Mouse (Mus musculus): Measurements from ENCODE around the gene Pdia2. TPM values are rescaled to one million over a fixed set of nuclear protein-coding genes. Genes with fewer than 3 reads are reported as not detected.
A peak's percentile ranks its signal among the peaks of the same experiment; 100 is the strongest.

Pdia2 gene
- polyA plus RNA-seq (2015; fragmentation: Nextera tagmentation; extraction: Ambion mirVana) = 0.47 and 3.1 TPM in 2 replicates

DNA sequence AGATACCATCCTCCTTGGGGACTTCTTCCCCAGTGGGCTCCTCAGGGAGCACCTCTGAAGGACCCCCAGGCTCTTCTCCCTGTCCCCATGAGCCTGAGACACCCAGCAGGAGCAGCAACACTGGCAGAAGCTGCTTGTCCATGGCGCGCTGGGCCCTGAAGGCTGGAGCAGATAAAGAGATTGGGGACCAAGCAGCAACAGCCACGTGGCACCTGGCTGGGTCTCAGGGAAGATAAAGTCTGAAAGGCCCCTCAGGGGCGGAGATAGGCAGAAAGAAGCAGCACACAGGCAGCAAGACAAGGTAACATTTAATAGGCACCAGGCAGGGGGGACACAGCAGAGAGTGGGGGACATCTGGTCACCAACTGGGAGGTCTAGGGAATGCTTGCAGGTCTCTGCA lies at the start of gene Pdia2:
TSS of gene Pdia2 (minus strand) at position 196 of the 400 bp plus-strand sequence.
- Histone ChIP-seq H3K9ac (no peak within 1 kb of the TSS), H3K9me3 (no peaks in the 10 kb centered on the region), H3K27ac (replicated peaks) (no peak within 1 kb of the TSS), H3K27me3 (replicated peaks) (peaks cover 51% of the 10 kb centered on the region), H3K4me3 (no peak within 1 kb of the TSS), H3K4me2 (no peak within 1 kb of the TSS), H3K4me1 (peaks cover 26% of the 10 kb centered on the region), H3K36me3 (peaks cover 43% of the 10 kb centered on the region)
- 43% methylated on average over 4 of the region's 4 CpGs for WGBS
- no peak for ATAC-seq (ENCODE audit: extremely low read depth, insufficient number of reproducible peaks, low FRiP score, low TSS enrichment)

DNA sequence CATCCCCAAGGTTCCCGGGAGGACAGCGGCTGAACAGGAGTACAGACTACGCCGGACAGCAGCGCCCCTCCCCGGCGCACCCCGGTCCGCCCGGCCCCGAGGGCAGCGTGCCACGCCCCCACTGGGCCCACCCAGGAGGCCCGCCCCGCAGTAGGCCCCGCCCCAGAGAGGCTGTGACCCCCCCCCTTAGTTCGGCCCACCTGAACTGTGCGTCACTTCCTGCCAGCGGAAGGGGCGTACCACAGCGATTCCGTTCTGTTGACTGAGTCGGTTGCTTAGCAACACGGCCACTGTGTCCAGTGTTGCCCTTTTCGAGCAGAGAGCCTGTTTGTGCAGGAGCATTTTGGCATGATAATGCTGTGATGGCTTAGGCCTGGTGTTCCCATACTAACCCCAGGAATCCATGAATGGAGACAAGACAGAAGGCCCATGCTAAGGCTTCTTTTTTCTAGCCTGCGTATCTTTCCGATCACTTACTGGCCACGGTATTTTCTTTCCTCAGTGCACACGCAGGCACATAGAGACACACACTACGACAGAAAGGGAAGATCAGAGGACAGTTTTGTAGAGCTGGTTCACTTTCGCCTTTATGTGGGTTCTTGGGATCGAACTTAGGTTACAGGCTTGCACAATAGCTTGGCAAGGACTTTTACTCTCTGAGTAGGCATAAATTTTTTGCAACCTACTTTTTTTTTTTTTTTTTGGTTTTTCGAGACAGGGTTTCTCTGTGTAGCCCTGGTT lies 45.4 kb upstream of the Pdia2 start, which contains the start of gene Fam234a:
TSS of gene Fam234a (minus strand) at position 142 of the 741 bp plus-strand sequence.
- Histone ChIP-seq H3K27me3 (replicated peaks) (peaks cover 8% of the 10 kb centered on the region; the same call in 1 of the 2 replicates), H3K9ac (peak within 1 kb of the TSS; percentile 87), H3K27ac (replicated peaks) (peak within 1 kb of the TSS; percentile 87), H3K4me2 (peak within 1 kb of the TSS; percentile 89), H3K9me3 (no peaks in the 10 kb centered on the region), H3K36me3 (no peaks in the 10 kb centered on the region), H3K4me1 (peaks cover 31% of the 10 kb centered on the region), H3K4me3 (peak within 1 kb of the TSS; percentile 64)
- WGBS = 7% methylated on average over 33 of the region's 33 CpGs
- peak; percentile 96 for ATAC-seq (ENCODE audit: extremely low read depth, insufficient number of reproducible peaks, low FRiP score, low TSS enrichment)

DNA sequence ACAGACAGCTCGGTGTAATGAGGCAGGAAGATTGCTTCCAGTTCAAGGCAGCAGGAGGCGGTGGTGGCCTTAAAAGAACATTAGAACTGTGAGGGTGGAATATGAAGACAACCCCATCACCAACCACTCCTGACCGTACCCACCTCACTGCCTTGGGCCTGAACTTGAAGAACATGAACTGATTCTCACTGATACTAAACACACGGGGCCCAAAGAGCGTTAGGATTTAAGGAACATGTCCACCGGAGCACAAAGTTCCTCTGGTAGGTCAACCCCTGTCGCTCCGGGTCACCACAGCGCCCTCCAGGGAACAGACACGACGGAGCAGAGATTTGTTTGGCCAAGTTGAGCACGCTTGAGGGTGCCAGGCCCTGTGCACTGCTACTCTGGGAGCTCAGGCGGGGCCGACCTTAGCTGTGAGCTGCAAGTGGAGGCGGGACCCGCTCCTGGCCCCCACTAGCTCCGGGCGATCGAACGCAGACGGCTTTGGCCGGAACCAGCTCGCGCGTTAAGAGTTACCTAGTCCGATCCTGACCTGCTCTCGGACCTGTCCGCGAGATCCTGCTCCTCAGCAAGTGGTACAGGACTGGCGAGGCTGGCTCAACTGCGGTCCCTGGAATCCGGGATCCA lies 44.7 kb upstream of the Pdia2 start:
- no peaks in the 10 kb centered on the region for H3K36me3 ChIP-seq
- H3K9ac ChIP-seq = peak overlapping the region; percentile 87
- peak overlapping the region; percentile 89 for H3K4me2 ChIP-seq
- H3K4me1 ChIP-seq = peaks cover 31% of the 10 kb centered on the region
- ATAC-seq (ENCODE audit: extremely low read depth, insufficient number of reproducible peaks, low FRiP score, low TSS enrichment) = peak; percentile 53
- H3K9me3 ChIP-seq = no peaks in the 10 kb centered on the region
- H3K4me3 ChIP-seq = peak overlapping the region; percentile 64
- H3K27me3 ChIP-seq (replicated peaks) = peaks cover 8% of the 10 kb centered on the region; the same call in 1 of the 2 replicates
- peak overlapping the region; percentile 87 for H3K27ac ChIP-seq (replicated peaks)
- WGBS = 1% methylated on average over 32 of the region's 32 CpGs

DNA sequence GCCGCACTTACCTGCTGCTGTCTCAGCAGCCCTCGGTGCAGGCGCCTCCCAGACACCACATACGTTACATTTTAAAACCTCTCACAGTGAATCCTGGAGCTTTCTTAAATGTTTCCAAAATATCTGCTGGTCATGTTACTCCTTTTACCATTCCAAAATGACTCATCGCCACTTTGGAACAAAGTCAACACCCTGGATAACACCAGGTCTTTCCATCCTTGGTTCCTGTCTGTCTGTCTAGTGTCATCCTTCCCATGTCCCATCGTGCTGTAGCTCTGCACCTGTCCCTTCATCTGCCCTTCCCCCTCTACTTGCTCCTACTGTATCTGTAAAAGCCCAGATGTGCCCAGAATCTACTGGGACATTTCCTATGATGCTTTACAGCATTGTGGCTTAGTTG lies 42.1 kb upstream of the Pdia2 start:
- H3K36me3 ChIP-seq = no peaks in the 10 kb centered on the region
- no peak for ATAC-seq (ENCODE audit: extremely low read depth, insufficient number of reproducible peaks, low FRiP score, low TSS enrichment)
- no peak overlapping the region for H3K4me3 ChIP-seq
- H3K9me3 ChIP-seq = no peaks in the 10 kb centered on the region
- peaks cover 34% of the 10 kb centered on the region for H3K4me1 ChIP-seq
- no peak overlapping the region for H3K4me2 ChIP-seq
- 65% methylated on average over 6 of the region's 6 CpGs for WGBS
- H3K27me3 ChIP-seq (replicated peaks) = no peaks in the 10 kb centered on the region
- no peak overlapping the region for H3K27ac ChIP-seq (replicated peaks)
- H3K9ac ChIP-seq = no peak overlapping the region

DNA sequence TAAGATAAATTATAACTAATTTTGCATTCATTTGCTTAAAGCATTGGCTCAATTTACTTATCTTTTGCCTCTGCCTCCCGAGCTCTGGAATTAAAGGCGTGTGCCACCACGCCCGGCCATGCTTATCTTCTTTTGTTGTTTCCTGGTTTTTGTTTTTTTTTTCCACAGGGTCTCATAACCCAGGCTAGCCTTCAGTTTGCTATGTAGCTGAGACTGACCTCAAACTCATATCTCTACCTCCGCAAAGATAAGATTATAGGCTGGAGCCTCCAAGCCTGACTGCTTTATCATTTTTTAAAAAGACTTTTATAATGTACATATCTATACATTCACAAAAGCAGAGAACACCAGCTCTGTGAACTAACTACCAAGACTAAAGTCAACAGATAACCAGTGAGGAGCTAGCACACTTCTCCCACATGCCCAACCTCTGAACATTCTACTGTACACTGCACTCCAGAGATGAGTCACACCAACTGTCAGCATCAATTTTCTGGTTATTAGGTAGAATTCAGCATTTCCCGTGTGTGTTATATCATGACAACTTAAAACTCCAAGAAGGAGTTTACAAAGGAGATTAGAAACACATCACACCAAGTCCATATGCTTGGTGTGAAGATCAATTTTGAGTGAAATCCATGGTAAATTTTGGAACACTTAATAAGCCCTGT lies 41.4 kb upstream of the Pdia2 start:
- 55% methylated on average over 6 of the region's 6 CpGs for WGBS

DNA sequence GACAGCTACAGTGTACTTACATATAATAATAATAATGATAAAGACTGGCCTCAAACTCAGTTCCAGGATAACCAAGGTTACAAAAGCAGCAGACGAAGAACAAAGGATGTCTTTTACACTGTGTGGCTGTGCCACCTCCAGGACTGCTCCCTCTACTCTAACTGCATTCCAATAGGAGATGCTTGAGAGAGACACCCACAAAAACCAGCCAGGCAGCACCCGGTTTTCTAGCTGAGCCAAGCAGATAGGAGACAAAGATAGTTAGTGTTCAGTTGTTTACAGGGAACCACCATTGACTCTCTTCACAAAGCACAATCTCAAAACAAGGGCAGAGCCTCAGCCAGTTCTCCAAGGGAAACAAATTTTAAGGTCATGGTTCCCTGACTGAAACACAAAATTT lies 40.7 kb upstream of the Pdia2 start:
- no peak for ATAC-seq (ENCODE audit: extremely low read depth, insufficient number of reproducible peaks, low FRiP score, low TSS enrichment)
- WGBS = 63% methylated on average over 2 of the region's 2 CpGs

More for the DNA sequence above, 41.4 kb upstream of the Pdia2 start:
- Histone ChIP-seq H3K4me3 (no peak overlapping the region), H3K27me3 (replicated peaks) (no peaks in the 10 kb centered on the region), H3K4me2 (no peak overlapping the region), H3K9ac (no peak overlapping the region), H3K9me3 (no peaks in the 10 kb centered on the region), H3K36me3 (no peaks in the 10 kb centered on the region), H3K4me1 (peaks cover 37% of the 10 kb centered on the region), H3K27ac (replicated peaks) (no peak overlapping the region)
- no peak for ATAC-seq (ENCODE audit: extremely low read depth, insufficient number of reproducible peaks, low FRiP score, low TSS enrichment)

DNA sequence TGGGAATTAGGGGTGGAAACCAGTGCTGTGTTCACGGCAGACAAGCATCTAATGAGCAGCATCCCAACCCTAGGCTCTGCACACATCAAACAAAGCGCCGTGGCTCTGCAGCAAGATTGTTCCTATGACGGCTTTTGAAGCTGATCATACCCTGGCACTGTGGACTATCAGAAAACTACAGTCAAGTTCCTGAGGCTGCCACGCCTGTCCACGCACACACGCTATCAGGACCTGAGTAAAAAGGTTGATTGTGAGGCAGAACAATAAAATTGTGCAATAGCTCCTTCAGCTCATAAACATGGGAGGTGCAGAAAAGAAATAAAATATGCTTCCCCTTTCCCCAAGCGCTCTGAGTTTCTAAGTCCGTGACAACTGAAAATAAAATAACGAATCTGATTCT lies 38.8 kb upstream of the Pdia2 start:
- 0 out of 2 replicates have a peak, but pooled peaks cover 3% of the 10 kb centered on the region for H3K36me3 ChIP-seq
- H3K9me3 ChIP-seq = no peaks in the 10 kb centered on the region
- no peak overlapping the region for H3K27ac ChIP-seq (replicated peaks)
- peaks cover 30% of the 10 kb centered on the region for H3K4me1 ChIP-seq
- no peak overlapping the region for H3K4me3 ChIP-seq
- 77% methylated on average over 10 of the region's 10 CpGs for WGBS
- no peak overlapping the region for H3K4me2 ChIP-seq
- no peak overlapping the region for H3K9ac ChIP-seq
- no peak for ATAC-seq (ENCODE audit: extremely low read depth, insufficient number of reproducible peaks, low FRiP score, low TSS enrichment)
- H3K27me3 ChIP-seq (replicated peaks) = no peaks in the 10 kb centered on the region

More for the DNA sequence above, 40.7 kb upstream of the Pdia2 start:
- H3K27me3 ChIP-seq (replicated peaks) = no peaks in the 10 kb centered on the region
- H3K36me3 ChIP-seq = no peaks in the 10 kb centered on the region
- H3K9ac ChIP-seq = no peak overlapping the region
- H3K9me3 ChIP-seq = no peaks in the 10 kb centered on the region
- no peak overlapping the region for H3K4me3 ChIP-seq
- H3K4me2 ChIP-seq = no peak overlapping the region
- H3K4me1 ChIP-seq = peaks cover 39% of the 10 kb centered on the region
- no peak overlapping the region for H3K27ac ChIP-seq (replicated peaks)

DNA sequence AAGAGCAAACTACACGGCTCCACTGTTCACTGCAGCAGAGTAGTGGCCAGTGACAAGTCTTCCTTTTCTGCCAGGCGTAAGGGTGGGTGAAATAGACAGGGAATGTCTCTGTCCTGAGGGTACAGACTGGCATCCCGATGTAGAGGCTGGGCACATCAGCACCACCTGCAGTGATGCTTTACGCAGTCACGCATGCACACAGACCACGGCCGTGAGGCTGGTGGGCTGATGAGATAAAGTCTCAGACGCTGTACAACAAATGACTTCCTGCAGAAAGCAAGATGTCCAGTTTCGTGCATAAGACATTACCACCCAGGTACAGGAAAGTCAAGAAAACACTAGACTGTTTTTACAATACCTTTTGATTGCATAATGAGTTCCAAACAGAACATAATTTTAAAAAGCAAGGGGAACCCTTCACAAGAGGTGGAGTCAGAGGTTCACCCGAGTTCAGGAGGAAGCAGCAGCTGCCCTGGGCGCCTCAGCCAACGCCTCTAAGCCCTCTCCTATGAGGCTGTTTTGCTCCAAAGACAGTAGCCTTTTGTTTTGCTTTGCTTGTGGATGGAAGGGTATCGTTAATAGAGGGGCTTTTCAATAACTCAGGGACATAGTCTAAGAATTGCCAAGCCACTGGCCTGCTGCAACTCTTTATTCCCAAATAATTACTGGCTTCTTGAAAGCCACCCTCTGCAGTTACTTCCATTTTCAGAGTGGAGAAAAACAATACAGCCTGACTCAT lies 36.4 kb upstream of the Pdia2 start:
- 57% methylated on average over 13 of the region's 13 CpGs for WGBS
- ATAC-seq (ENCODE audit: extremely low read depth, insufficient number of reproducible peaks, low FRiP score, low TSS enrichment) = no peak
- no peak overlapping the region for H3K4me2 ChIP-seq

DNA sequence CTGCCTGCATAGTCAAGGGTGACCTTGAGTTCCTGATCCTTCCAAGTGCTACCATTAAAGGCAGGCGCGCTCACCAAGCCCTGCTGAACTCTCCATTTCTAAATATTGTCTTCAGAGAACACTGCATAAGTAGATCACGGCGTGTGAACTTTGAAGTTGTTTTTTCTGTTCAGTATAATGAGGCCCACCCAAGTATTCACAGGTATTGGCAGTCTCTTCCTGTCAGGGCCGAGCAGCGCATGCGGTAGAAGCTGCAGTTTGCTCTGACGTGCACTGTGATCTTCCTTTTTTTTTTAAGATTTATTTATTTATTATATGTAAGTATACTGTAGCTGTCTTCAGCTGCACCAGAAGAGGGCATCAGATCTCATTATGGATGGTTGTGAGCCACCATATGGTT lies 35.5 kb upstream of the Pdia2 start:
- Histone ChIP-seq H3K36me3 (0 out of 2 replicates have a peak, but pooled peaks cover 4% of the 10 kb centered on the region), H3K27me3 (replicated peaks) (no peaks in the 10 kb centered on the region), H3K27ac (replicated peaks) (no peak overlapping the region), H3K4me2 (no peak overlapping the region), H3K9ac (no peak overlapping the region), H3K9me3 (no peaks in the 10 kb centered on the region), H3K4me1 (peaks cover 8% of the 10 kb centered on the region; the same call in 1 of the 2 replicates), H3K4me3 (no peak overlapping the region)
- ATAC-seq (ENCODE audit: extremely low read depth, insufficient number of reproducible peaks, low FRiP score, low TSS enrichment) = no peak
- 81% methylated on average over 8 of the region's 8 CpGs for WGBS

More for the DNA sequence above, 36.4 kb upstream of the Pdia2 start:
- Histone ChIP-seq H3K9me3 (no peaks in the 10 kb centered on the region), H3K27me3 (replicated peaks) (no peaks in the 10 kb centered on the region), H3K4me3 (no peak overlapping the region), H3K36me3 (0 out of 2 replicates have a peak, but pooled peaks cover 4% of the 10 kb centered on the region), H3K27ac (replicated peaks) (no peak overlapping the region; the same call in 1 of the 2 replicates), H3K9ac (no peak overlapping the region), H3K4me1 (peaks cover 14% of the 10 kb centered on the region)

DNA sequence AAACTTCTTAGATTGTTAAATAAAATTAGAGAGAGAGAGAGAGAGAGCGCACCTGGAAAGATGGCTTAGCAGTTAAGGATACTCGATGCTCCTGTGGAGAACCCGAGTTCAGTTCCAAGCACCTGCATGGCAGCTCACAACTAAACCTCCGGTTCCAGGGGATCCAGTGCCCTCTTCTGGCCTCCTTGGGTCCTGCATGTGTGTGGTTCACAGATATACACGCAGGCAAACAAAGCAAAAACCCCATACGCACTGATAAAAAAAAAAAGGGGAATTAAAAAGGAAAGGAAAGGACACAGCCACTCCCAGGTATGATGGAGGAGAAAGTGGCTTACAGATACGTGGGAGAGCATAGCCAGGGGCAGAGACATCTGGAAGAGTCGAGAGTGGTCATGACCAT lies 34.0 kb upstream of the Pdia2 start:
- Histone ChIP-seq H3K36me3 (0 out of 2 replicates have a peak, but pooled peaks cover 4% of the 10 kb centered on the region), H3K9me3 (no peaks in the 10 kb centered on the region), H3K4me2 (no peak overlapping the region), H3K9ac (no peak overlapping the region), H3K4me1 (peaks cover 8% of the 10 kb centered on the region; the same call in 1 of the 2 replicates), H3K27me3 (replicated peaks) (no peaks in the 10 kb centered on the region), H3K4me3 (no peak overlapping the region), H3K27ac (replicated peaks) (no peak overlapping the region)
- no peak for ATAC-seq (ENCODE audit: extremely low read depth, insufficient number of reproducible peaks, low FRiP score, low TSS enrichment)
- 70% methylated on average over 8 of the region's 8 CpGs for WGBS

Measured in heart, embryonic 13.5 days (tissue).